Mouse (Mus musculus): Measurements from ENCODE around the gene Polr3e. TPM values are rescaled to one million over a fixed set of nuclear protein-coding genes. Genes with fewer than 3 reads are reported as not detected.

The Polr3e gene
- polyA plus RNA-seq (2015; fragmentation: Nextera tagmentation; extraction: Ambion mirVana) = 31.8 and 34.0 TPM in 2 replicates

DNA sequence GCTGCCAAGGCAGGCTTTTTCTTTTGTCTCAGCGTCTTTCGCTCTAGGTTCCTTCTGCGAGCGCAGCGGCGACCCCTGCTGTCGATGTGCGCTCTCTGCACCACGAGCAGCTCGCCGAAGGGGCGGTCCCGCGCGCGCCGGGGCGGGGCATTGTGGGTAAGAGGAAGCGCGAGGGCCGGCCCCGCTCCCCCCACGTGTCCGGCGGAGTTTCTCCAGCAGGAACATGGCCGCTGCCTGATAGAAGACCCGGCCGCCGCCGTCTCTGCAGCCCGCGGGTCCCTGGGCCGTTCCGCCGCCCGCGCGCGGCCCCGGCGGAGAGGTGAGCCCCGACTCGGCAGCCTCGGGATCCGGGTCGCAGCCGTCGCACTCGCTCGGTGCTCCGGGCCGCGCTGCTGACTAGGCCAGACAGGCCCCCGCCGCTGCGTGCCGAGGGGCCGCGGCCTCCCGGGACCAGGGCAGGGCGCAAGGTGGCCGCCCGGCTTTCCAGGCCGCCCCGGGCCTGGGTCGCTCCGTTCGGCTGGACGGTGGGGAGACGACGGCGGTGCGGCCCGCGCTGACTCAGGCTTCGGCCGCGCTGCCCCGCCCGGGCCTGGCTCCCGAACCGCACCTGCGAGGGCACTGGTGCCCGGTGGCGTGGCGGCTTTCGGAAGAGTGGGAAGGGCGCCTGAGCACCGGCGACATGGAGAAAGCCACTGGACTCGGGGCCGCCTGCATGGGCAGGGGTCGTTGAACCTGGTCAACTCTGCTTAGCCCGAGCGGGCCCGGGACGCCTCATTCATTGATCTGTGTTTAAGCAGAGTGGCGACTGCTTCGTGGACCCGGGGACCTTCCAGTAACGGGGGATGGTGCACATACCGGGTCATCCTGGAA, at the start of gene Polr3e:
Gene Polr3e, plus strand, starts transcription at position 153 of the 870 bp plus-strand sequence.
- peak; percentile 94 for TF ChIP-seq CTCF (IDR thresholded peaks at IDR 0.05; ENCODE audit: low read depth)
- Histone ChIP-seq H3K4me2 (ENCODE audit: low read length) (peak within 1 kb of the TSS; percentile 87), H3K4me3 (replicated peaks; ENCODE audit: low read depth, low read length) (peak within 1 kb of the TSS; percentile 88), H3K4me1 (replicated peaks; ENCODE audit: insufficient read depth, low read length) (no peaks in the 10 kb centered on the region), H3K27ac (peak within 1 kb of the TSS; percentile 89), H3K27me3 (ENCODE audit: insufficient read depth, low read length) (no peaks in the 10 kb centered on the region), H3K9ac (ENCODE audit: low read depth, low read length) (peak within 1 kb of the TSS; percentile 91), H3K36me3 (ENCODE audit: insufficient read depth, low read length) (no peaks in the 10 kb centered on the region), H3K9me3 (replicated peaks; ENCODE audit: low read length) (no peaks in the 10 kb centered on the region)
- DNase-seq (ENCODE audit: low spot score) (peak; percentile 97), ATAC-seq (replicated peaks; ENCODE audit: low FRiP score, low read depth) (peak; percentile 94)
- WGBS = under 1% methylated on average over 86 of the region's 102 CpGs

DNA sequence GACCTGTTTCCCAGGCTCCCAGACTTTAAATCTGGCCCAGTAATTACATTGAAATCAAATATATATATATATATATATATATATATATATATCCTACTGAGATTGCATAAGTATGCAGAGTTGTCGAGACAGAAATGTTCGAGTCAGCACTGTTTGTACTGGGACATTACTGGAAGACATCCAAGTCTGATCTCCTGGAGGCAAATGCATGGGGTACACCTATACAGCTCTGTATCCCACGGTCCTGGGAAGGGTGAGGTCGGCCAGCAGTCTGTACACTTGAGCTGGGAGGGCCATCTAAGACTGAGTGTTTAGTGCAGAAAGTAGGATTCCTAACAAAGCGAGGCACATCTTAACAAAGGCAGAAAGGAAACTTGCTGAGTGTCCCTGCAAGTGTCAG, 47.7 kb upstream of the Polr3e start:
- no peaks in the 10 kb centered on the region for H3K9me3 ChIP-seq (replicated peaks; ENCODE audit: low read length)
- WGBS = 42% methylated on average over 5 of the region's 5 CpGs
- H3K4me1 ChIP-seq (replicated peaks; ENCODE audit: insufficient read depth, low read length) = peaks cover 12% of the 10 kb centered on the region; the same call in 1 of the 2 replicates
- ATAC-seq (replicated peaks; ENCODE audit: low FRiP score, low read depth) (no peak), DNase-seq (ENCODE audit: low spot score) (peak; percentile 37)
- H3K27me3 ChIP-seq (ENCODE audit: insufficient read depth, low read length) = no peaks in the 10 kb centered on the region
- no peak overlapping the region for H3K4me3 ChIP-seq (replicated peaks; ENCODE audit: low read depth, low read length)
- no peak for TF ChIP-seq CTCF (IDR thresholded peaks at IDR 0.05; ENCODE audit: low read depth)
- H3K4me2 ChIP-seq (ENCODE audit: low read length) = no peak overlapping the region
- H3K27ac ChIP-seq = peak overlapping the region; percentile 47; the same call in 1 of the 2 replicates
- no peak overlapping the region for H3K9ac ChIP-seq (ENCODE audit: low read depth, low read length)
- H3K36me3 ChIP-seq (ENCODE audit: insufficient read depth, low read length) = no peaks in the 10 kb centered on the region

GRCm38 (mm10) chr7:120870431-120871008, 47.0 kb upstream of the Polr3e start:
- no peak overlapping the region for H3K9ac ChIP-seq (ENCODE audit: low read depth, low read length)
- H3K4me1 ChIP-seq (replicated peaks; ENCODE audit: insufficient read depth, low read length) = peaks cover 8% of the 10 kb centered on the region; the same call in 1 of the 2 replicates
- no peaks in the 10 kb centered on the region for H3K9me3 ChIP-seq (replicated peaks; ENCODE audit: low read length)
- no peak overlapping the region for H3K4me2 ChIP-seq (ENCODE audit: low read length)
- no peaks in the 10 kb centered on the region for H3K27me3 ChIP-seq (ENCODE audit: insufficient read depth, low read length)
- H3K4me3 ChIP-seq (replicated peaks; ENCODE audit: low read depth, low read length) = no peak overlapping the region
- DNase-seq (ENCODE audit: low spot score) = no peak
- ATAC-seq (replicated peaks; ENCODE audit: low FRiP score, low read depth) = no peak
- WGBS = 66% methylated on average over 5 of the region's 5 CpGs
- H3K27ac ChIP-seq = 0 out of 2 replicates have a peak overlapping the region, but pooled peaks have one; percentile 47
- no peak for TF ChIP-seq CTCF (IDR thresholded peaks at IDR 0.05; ENCODE audit: low read depth)
- H3K36me3 ChIP-seq (ENCODE audit: insufficient read depth, low read length) = no peaks in the 10 kb centered on the region

DNA sequence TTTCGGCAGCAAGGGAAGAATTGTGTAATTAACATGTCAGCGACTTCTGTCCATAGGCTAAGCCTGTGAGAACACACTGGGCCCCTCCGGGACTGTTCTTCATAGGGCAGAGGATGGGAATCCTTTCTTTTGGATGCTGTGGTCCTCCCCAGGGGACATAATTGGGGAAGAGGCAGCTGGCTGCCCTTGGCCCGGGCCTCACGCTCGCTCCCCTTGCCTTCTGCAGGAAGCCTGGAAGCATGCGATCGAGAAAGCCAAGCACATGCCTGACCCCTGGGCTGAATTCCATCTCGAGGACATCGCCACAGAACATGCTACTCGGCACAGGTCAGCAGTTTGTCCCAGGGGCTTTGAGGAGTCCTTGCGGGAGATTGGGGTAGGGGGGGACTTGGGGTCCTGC, 44.5 kb upstream of the Polr3e start:
- Histone ChIP-seq H3K27me3 (ENCODE audit: insufficient read depth, low read length) (no peaks in the 10 kb centered on the region), H3K36me3 (ENCODE audit: insufficient read depth, low read length) (no peaks in the 10 kb centered on the region), H3K9me3 (replicated peaks; ENCODE audit: low read length) (no peaks in the 10 kb centered on the region), H3K4me3 (replicated peaks; ENCODE audit: low read depth, low read length) (no peak overlapping the region), H3K4me2 (ENCODE audit: low read length) (no peak overlapping the region), H3K9ac (ENCODE audit: low read depth, low read length) (no peak overlapping the region), H3K4me1 (replicated peaks; ENCODE audit: insufficient read depth, low read length) (no peaks in the 10 kb centered on the region; the same call in 1 of the 2 replicates), H3K27ac (no peak overlapping the region)
- WGBS = 70% methylated on average over 12 of the region's 12 CpGs
- no peak for TF ChIP-seq CTCF (IDR thresholded peaks at IDR 0.05; ENCODE audit: low read depth)
- DNase-seq (ENCODE audit: low spot score) = no peak
- ATAC-seq (replicated peaks; ENCODE audit: low FRiP score, low read depth) = no peak

GRCm38 (mm10) chr7:120874021-120874420, 43.5 kb upstream of the Polr3e start:
- no peak for TF ChIP-seq CTCF (IDR thresholded peaks at IDR 0.05; ENCODE audit: low read depth)
- no peaks in the 10 kb centered on the region for H3K9me3 ChIP-seq (replicated peaks; ENCODE audit: low read length)
- H3K27me3 ChIP-seq (ENCODE audit: insufficient read depth, low read length) = no peaks in the 10 kb centered on the region
- H3K4me1 ChIP-seq (replicated peaks; ENCODE audit: insufficient read depth, low read length) = no peaks in the 10 kb centered on the region; the same call in 1 of the 2 replicates
- no peak for ATAC-seq (replicated peaks; ENCODE audit: low FRiP score, low read depth)
- H3K27ac ChIP-seq = no peak overlapping the region
- no peak overlapping the region for H3K4me3 ChIP-seq (replicated peaks; ENCODE audit: low read depth, low read length)
- 96% methylated on average over 3 of the region's 3 CpGs for WGBS
- H3K9ac ChIP-seq (ENCODE audit: low read depth, low read length) = no peak overlapping the region
- no peak for DNase-seq (ENCODE audit: low spot score)
- H3K4me2 ChIP-seq (ENCODE audit: low read length) = no peak overlapping the region
- H3K36me3 ChIP-seq (ENCODE audit: insufficient read depth, low read length) = no peaks in the 10 kb centered on the region

DNA sequence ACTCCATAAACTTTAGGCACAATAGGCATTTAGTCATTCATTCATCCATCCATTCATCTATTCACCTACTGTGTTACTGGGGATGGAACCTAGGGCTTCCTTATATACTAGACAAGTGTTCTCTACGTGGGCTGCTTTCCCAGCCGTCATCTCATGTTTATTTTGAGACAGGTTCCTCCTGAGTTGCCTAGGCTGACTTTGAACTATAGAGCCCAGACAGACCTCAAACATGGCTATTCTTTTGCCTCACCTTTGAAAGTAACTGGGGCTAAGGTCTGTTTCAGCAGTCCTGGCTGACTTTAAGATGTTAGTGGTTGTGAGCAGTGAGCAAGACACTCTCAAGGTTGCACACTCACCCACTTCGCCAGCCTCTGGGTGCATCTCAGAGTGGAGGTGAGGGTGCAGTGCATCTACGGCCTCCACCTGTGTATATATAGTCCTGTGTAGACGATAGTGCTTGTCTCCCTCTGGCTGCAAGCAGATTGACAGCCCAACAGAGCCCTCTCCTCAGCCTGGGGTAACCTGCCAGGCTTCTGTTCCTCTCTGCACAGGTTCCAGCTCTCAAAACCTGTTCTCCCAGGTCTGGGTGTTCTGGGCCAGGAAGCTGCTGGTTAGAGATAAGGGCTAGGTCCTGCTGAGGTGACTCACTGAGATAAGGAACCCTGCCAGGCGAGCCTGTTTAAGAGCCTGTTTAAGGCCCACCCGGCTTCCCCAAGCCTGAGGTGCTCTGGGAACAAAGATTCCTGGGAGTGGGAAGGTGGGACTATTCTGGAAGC, 42.6 kb upstream of the Polr3e start:
- H3K4me2 ChIP-seq (ENCODE audit: low read length) = no peak overlapping the region
- H3K4me3 ChIP-seq (replicated peaks; ENCODE audit: low read depth, low read length) = no peak overlapping the region
- no peak overlapping the region for H3K9ac ChIP-seq (ENCODE audit: low read depth, low read length)
- ATAC-seq (replicated peaks; ENCODE audit: low FRiP score, low read depth) (no peak; the same call in 1 of the 2 replicates), DNase-seq (ENCODE audit: low spot score) (no peak)
- no peaks in the 10 kb centered on the region for H3K27me3 ChIP-seq (ENCODE audit: insufficient read depth, low read length)
- H3K36me3 ChIP-seq (ENCODE audit: insufficient read depth, low read length) = no peaks in the 10 kb centered on the region
- no peak for TF ChIP-seq CTCF (IDR thresholded peaks at IDR 0.05; ENCODE audit: low read depth)
- 79% methylated on average over 7 of the region's 7 CpGs for WGBS
- H3K27ac ChIP-seq = 0 out of 2 replicates have a peak overlapping the region, but pooled peaks have one; percentile 19
- no peaks in the 10 kb centered on the region; the same call in 1 of the 2 replicates for H3K4me1 ChIP-seq (replicated peaks; ENCODE audit: insufficient read depth, low read length)
- no peaks in the 10 kb centered on the region for H3K9me3 ChIP-seq (replicated peaks; ENCODE audit: low read length)

Data from kidney, postnatal 0 days (tissue).